Mouse (Mus musculus) bone marrow macrophage, adult 2 months (primary cell): ENCODE results near the gene Tspan9. TPM values are rescaled to one million over a fixed set of nuclear protein-coding genes. Genes with fewer than 3 reads are reported as not detected.

Experiments
- H3K27ac ChIP-seq: 2 replicates; pipeline ENCODE4 v1.5.1; 2012; ENCODE audit warnings: low read depth, low read length; ENCODE audit not compliant: insufficient read depth
- H3K4me1 ChIP-seq: 2 replicates; pipeline ENCODE4 v1.6.1; 2012; ENCODE audit warnings: low read length; ENCODE audit not compliant: control insufficient read depth, insufficient read depth
- H3K4me3 ChIP-seq: 2 replicates; pipeline ENCODE4 v1.5.1; 2012; ENCODE audit warnings: mild to moderate bottlenecking, low read length, moderate library complexity; ENCODE audit not compliant: insufficient read depth
- CTCF ChIP-seq: IDR thresholded peaks from 2 replicates; pipeline ENCODE4 v1.5.1; 2012; ENCODE audit warnings: low read depth, mild to moderate bottlenecking, low read length, moderate library complexity
- POLR2A ChIP-seq: IDR thresholded peaks from 2 replicates; pipeline ENCODE4 v1.6.1; 2012; ENCODE audit warnings: mild to moderate bottlenecking, low read depth, low read length, borderline replicate concordance
- polyA plus RNA-seq: library from polyadenylated mRNA; stranded (reverse); fragments of >200 nt; gene quantifications from 2 replicates; pipeline ENCODE4 v1.2.4, GENCODE M21; 2012; ENCODE audit not compliant: missing spikeins, insufficient read depth, insufficient read length

The Tspan9 gene
- polyA plus RNA-seq, 1 experiment, result 1.7 TPM

GRCm38 (mm10) chr6:128033868-128034250 lies 109.5 kb downstream of the Tspan9 start:
- Histone ChIP-seq H3K4me3 (no peak overlapping the region), H3K27ac (no peak overlapping the region), H3K4me1 (no peaks in the 10 kb centered on the region)
- TF ChIP-seq POLR2A, result no peak
- no peak for TF ChIP-seq CTCF

- TF ChIP-seq POLR2A, result no peak
- no peak for TF ChIP-seq CTCF
- no peak overlapping the region for H3K4me3 ChIP-seq
- no peak overlapping the region for H3K27ac ChIP-seq
- no peaks in the 10 kb centered on the region for H3K4me1 ChIP-seq
These were observed 110.1 kb downstream of the Tspan9 start for GRCm38 (mm10) chr6:128033172-128033867.

- no peak overlapping the region for H3K4me3 ChIP-seq
- TF ChIP-seq CTCF (peak; percentile 53), POLR2A (no peak)
- no peaks in the 10 kb centered on the region for H3K4me1 ChIP-seq
- no peak overlapping the region for H3K27ac ChIP-seq
These were observed 110.9 kb downstream of the Tspan9 start for GRCm38 (mm10) chr6:128032252-128033171.

DNA sequence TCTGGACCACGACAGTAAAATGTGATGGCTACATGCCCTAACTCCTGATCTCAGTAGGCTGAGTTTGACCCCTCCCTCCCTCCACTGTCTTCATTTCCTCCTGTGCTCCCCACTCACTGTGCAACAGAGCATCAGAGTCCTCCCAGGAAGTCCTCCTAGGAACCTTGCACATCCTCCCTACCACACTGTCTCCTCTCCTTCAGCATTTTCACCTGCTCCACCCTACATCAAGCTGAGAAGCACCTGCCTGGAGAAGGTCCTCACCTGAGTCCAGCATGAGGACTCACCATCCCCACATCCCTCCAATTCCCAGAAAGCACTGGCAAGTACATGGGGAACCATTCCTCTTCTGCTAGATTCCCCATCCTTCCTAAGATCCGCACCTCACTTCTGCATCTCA lies 111.8 kb downstream of the Tspan9 start:
- no peak overlapping the region for H3K27ac ChIP-seq
- H3K4me1 ChIP-seq, result no peaks in the 10 kb centered on the region
- no peak for TF ChIP-seq POLR2A
- no peak for TF ChIP-seq CTCF
- H3K4me3 ChIP-seq, result no peak overlapping the region

GRCm38 (mm10) chr6:128031096-128031495 lies 112.3 kb downstream of the Tspan9 start:
- Histone ChIP-seq H3K4me1 (no peaks in the 10 kb centered on the region), H3K4me3 (no peak overlapping the region), H3K27ac (no peak overlapping the region)
- TF ChIP-seq CTCF (no peak), POLR2A (no peak)

- Histone ChIP-seq H3K4me1 (no peaks in the 10 kb centered on the region), H3K27ac (no peak overlapping the region), H3K4me3 (no peak overlapping the region)
- TF ChIP-seq CTCF (no peak), POLR2A (no peak)
These were observed 112.9 kb downstream of the Tspan9 start for GRCm38 (mm10) chr6:128030475-128030874.

- H3K4me1 ChIP-seq, result no peaks in the 10 kb centered on the region
- TF ChIP-seq POLR2A, result no peak
- TF ChIP-seq CTCF, result no peak
- no peak overlapping the region for H3K4me3 ChIP-seq
- no peak overlapping the region for H3K27ac ChIP-seq
These were observed 113.7 kb downstream of the Tspan9 start for GRCm38 (mm10) chr6:128029517-128030348.

DNA sequence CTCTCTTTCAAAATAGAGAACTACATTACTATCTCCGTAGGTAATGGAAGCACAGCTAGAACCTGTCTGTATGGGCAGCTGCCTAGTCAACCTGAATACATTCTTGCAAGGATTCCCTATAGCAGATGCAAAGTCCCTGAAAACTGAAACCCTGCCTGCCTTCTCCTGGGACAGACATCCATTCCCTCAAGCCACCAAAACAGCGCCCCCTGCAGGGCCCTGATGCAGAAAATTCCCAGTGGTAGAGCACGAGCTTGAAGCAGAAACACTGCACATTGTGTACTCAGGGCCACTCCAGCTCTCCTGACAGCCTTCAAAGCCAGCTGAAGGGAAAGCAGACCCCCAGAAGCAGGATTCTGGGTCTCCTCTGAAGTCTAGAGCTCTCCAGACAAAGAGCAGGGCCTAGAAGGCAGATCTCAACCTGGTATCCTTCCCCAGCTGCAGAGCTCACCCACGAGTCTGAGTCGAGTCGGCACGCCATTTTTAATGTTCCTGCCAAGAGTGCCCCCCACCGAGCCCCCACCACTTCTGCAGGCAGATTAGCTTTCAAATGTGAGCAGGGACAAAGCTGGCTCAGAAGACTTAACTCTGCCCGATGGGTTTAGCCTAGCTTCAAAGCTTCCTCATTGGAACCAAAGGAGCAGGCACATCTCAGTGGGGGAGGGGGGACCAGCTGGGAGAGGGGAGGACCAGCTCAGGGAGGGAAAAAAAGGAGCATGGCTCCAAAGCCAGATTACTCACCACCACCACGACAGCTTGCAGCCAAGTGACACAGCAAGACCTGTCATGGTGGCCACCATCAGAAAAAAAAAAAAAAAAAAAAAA lies 115.1 kb downstream of the Tspan9 start:
- Histone ChIP-seq H3K4me1 (no peaks in the 10 kb centered on the region), H3K4me3 (no peak overlapping the region), H3K27ac (no peak overlapping the region)
- TF ChIP-seq CTCF (no peak), POLR2A (no peak)

- TF ChIP-seq POLR2A (no peak), CTCF (no peak)
- Histone ChIP-seq H3K4me1 (no peaks in the 10 kb centered on the region), H3K4me3 (no peak overlapping the region), H3K27ac (no peak overlapping the region)
These were observed 117.4 kb downstream of the Tspan9 start for GRCm38 (mm10) chr6:128025997-128026396.
